In the genomic region with DNA sequence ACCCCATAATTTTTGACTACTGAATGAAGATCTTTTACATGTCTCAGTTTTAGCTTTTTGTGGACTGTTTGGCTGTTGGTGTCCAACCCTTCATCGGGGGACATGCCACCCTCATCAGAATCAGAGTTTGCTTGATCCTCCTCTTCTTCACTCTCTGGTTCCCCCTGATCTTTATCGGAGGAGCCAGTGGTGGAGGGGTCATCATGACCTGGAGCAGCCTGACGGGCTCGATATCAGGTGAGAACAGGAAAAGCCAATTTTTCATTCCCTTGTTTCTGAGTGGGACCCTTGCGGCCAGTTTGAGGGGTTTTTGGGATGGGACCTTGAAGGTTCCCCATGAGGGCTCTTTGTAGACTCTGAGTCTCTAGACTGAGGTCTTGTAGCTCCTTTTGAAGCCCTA, we compare ENCODE assay signal across 6 mouse cellular contexts.
DNase-seq lines count a peak whose midpoint lies in the region; ATAC-seq lines count a peak whose summit lies in the region.
"Not testable (repeated sequence)": the region's sequence is repeated elsewhere in the genome, so short reads cannot be mapped to it uniquely, and the experiment has no call there.

No protein-coding gene starts in this region.

- not testable (repeated sequence) for H3K4me2 ChIP-seq in hindbrain, embryonic 11.5 days (replicated peaks; ENCODE audit: low read depth, low read length); intestine, embryonic 14.5 days (ENCODE audit: low read length); midbrain, embryonic 11.5 days

- peak; percentile 0 for DNase-seq in embryo, embryonic 10 days (ENCODE audit: low spot score)
- peak; percentile 88 for DNase-seq in heart, adult 11 months
- DNase-seq in hindbrain, embryonic 11.5 days (ENCODE audit: low spot score): peak; percentile 0
- peak; percentile 48 for DNase-seq in intestine, embryonic 14.5 days (ENCODE audit: low spot score)
- DNase-seq in midbrain, embryonic 11.5 days (ENCODE audit: low spot score, missing footprints): peak; percentile 57
- peak; percentile 6 for DNase-seq in neural tube, embryonic 10.5 days (ENCODE audit: extremely low spot score, low spot score)

- not testable (repeated sequence) for H3K4me1 ChIP-seq in hindbrain, embryonic 11.5 days (replicated peaks; ENCODE audit: control insufficient read depth, insufficient read depth, low read length); intestine, embryonic 14.5 days (replicated peaks; ENCODE audit: control insufficient read depth, insufficient read depth, low read length); midbrain, embryonic 11.5 days (ENCODE audit: control insufficient read depth, insufficient read depth, low read length)

- not testable (repeated sequence) for H3K4me3 ChIP-seq in hindbrain, embryonic 11.5 days (ENCODE audit: low read depth, low read length); intestine, embryonic 14.5 days (ENCODE audit: low read depth, low read length); midbrain, embryonic 11.5 days (ENCODE audit: low read depth, low read length)

- not testable (repeated sequence) for H3K36me3 ChIP-seq in hindbrain, embryonic 11.5 days (ENCODE audit: control insufficient read depth, insufficient read depth, low read length); intestine, embryonic 14.5 days (ENCODE audit: control insufficient read depth, insufficient read depth, low read length); midbrain, embryonic 11.5 days (ENCODE audit: control insufficient read depth, insufficient read depth, low read length)

- H3K27me3 ChIP-seq in hindbrain, embryonic 11.5 days (ENCODE audit: control insufficient read depth, insufficient read depth, low read length); intestine, embryonic 14.5 days (replicated peaks; ENCODE audit: control insufficient read depth, insufficient read depth, low read length); midbrain, embryonic 11.5 days (ENCODE audit: control insufficient read depth, insufficient read depth, low read length): not testable (repeated sequence)

- 94% methylated on average over 5 of the region's 5 CpGs for WGBS in hindbrain, embryonic 11.5 days
- 92% methylated on average over 5 of the region's 5 CpGs for WGBS in intestine, embryonic 14.5 days
- WGBS in midbrain, embryonic 11.5 days: 93% methylated on average over 5 of the region's 5 CpGs

- not testable (repeated sequence) for H3K9me3 ChIP-seq in hindbrain, embryonic 11.5 days (ENCODE audit: control insufficient read depth, low read length); intestine, embryonic 14.5 days (ENCODE audit: control insufficient read depth, low read length); midbrain, embryonic 11.5 days (ENCODE audit: control insufficient read depth, low read length)

- not testable (repeated sequence) for ATAC-seq in hindbrain, embryonic 11.5 days (ENCODE audit: low FRiP score); intestine, embryonic 14.5 days (replicated peaks; ENCODE audit: low FRiP score, low TSS enrichment, low read depth); midbrain, embryonic 11.5 days (ENCODE audit: low FRiP score)

- not testable (repeated sequence) for H3K27ac ChIP-seq in hindbrain, embryonic 11.5 days (ENCODE audit: low read depth, low read length); intestine, embryonic 14.5 days (ENCODE audit: low read depth); midbrain, embryonic 11.5 days (ENCODE audit: low read depth, low read length)

- H3K9ac ChIP-seq in hindbrain, embryonic 11.5 days (ENCODE audit: low read depth, low read length); intestine, embryonic 14.5 days (ENCODE audit: low read length); midbrain, embryonic 11.5 days (ENCODE audit: low read length): not testable (repeated sequence)

Comparison
In these comparisons a context has a peak if more than half of its experiments do, and no peak if none do; other contexts are left out.
1. DNase-seq: peak in every context shown above with its lines; median percentile 88 in heart, adult 11 months; 57 in midbrain, embryonic 11.5 days; 48 in intestine, embryonic 14.5 days; 6 in neural tube, embryonic 10.5 days; 0 in embryo, embryonic 10 days; 0 in hindbrain, embryonic 11.5 days.